Mouse (Mus musculus) neural tube, embryonic 12.5 days (tissue): ENCODE measurements around the gene Ubtd1. TPM values are rescaled to one million over a fixed set of nuclear protein-coding genes. Genes with fewer than 3 reads are reported as not detected.

Source experiments
- ATAC-seq: fragments of 200-750 bp; cut with Nextera tagmentation; 2 replicates; pipeline ENCODE4 v1.8.0; 2017; ENCODE audit warnings: low read depth, mild to moderate bottlenecking, moderate TSS enrichment, moderate library complexity; ENCODE audit not compliant: low FRiP score
- H3K27ac ChIP-seq: fragments of 300-500 bp; sonication (generic); 2 replicates; pipeline ENCODE4 v1.5.1; 2016
- H3K27me3 ChIP-seq: fragments of 300-500 bp; sonication (generic); replicated peaks from 2 replicates; pipeline ENCODE4 v1.6.1; 2016; ENCODE audit warnings: mild to moderate bottlenecking
- H3K36me3 ChIP-seq: fragments of 300-500 bp; sonication (generic); 2 replicates; pipeline ENCODE4 v1.6.1; 2016; ENCODE audit warnings: mild to moderate bottlenecking
- H3K4me1 ChIP-seq: fragments of 300-500 bp; sonication (generic); 2 replicates; pipeline ENCODE4 v1.6.1; 2016
- H3K4me2 ChIP-seq: fragments of 300-500 bp; sonication (generic); replicated peaks from 2 replicates; pipeline ENCODE4 v1.6.1; 2016; ENCODE audit warnings: mild to moderate bottlenecking
- H3K4me3 ChIP-seq: fragments of 300-500 bp; sonication (generic); 2 replicates; pipeline ENCODE4 v1.5.1; 2016
- H3K9ac ChIP-seq: fragments of 300-500 bp; sonication (generic); 2 replicates; pipeline ENCODE4 v1.6.1; 2016; ENCODE audit warnings: mild to moderate bottlenecking
- H3K9me3 ChIP-seq: fragments of 300-500 bp; sonication (generic); 2 replicates; pipeline ENCODE4 v1.6.1; 2016; ENCODE audit warnings: mild to moderate bottlenecking
- WGBS: fragments of 180-500 bp; shearing (Covaris S2); methylation state at CpG from one replicate; pipeline ENCODE4 v1.1.7; 2016; 5-methylcytosine and 5-hydroxymethylcytosine counted together
- polyA plus RNA-seq: library from polyadenylated mRNA; unstranded; fragments of >200 nt; fragmentation: Nextera tagmentation; extraction: Ambion mirVana; gene quantifications from 2 replicates; pipeline ENCODE4 v1.2.1, GENCODE M21; 2016

The Ubtd1 gene
- polyA plus RNA-seq, 1 experiment from 2014 or later, result 16.9 TPM

DNA sequence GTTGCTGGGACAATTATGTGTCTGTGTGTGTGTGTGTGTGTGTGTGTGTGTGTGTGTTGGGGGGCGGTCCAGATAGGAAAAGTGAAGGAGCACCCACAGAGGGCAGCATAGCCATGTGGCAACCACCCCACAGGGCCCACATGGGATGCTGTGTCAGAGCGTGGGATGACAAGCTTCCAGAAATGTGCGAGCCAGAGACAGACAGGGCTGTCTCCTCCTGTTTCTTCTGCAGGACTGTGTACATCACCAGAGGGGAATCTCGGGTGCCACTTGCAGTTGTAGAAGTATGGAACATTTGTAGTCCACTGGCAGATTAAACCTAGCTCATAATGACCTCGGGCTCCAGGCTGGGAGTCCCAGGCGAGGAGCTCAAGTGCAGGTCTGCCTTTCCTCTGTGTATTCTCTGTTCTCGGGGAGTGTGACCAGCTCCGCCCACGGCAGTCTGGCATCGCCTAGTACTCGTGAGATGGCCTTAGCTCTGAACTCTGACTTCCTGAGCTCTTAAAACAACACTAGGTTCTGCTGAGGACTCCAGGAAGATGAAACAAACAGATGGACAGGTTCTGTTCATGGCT lies 53.4 kb downstream of the Ubtd1 start:
- H3K27me3 ChIP-seq, result no peaks in the 10 kb centered on the region; the same call in 1 of the 2 replicates
- H3K27ac ChIP-seq, result no peak overlapping the region
- H3K4me1 ChIP-seq, result 0 out of 2 replicates have a peak, but pooled peaks cover 16% of the 10 kb centered on the region
- H3K36me3 ChIP-seq, result peaks cover 7% of the 10 kb centered on the region; the same call in 1 of the 2 replicates
- no peak overlapping the region for H3K9ac ChIP-seq
- no peak overlapping the region for H3K4me3 ChIP-seq
- no peak overlapping the region for H3K4me2 ChIP-seq
- H3K9me3 ChIP-seq, result no peaks in the 10 kb centered on the region
- no peak for ATAC-seq
- WGBS, result 54% methylated on average over 11 of the region's 11 CpGs

- Histone ChIP-seq H3K27ac (no peak within 1 kb of the TSS), H3K4me2 (no peak within 1 kb of the TSS), H3K36me3 (peaks cover 7% of the 10 kb centered on the region; the same call in 1 of the 2 replicates), H3K9ac (no peak within 1 kb of the TSS), H3K4me1 (0 out of 2 replicates have a peak, but pooled peaks cover 16% of the 10 kb centered on the region), H3K27me3 (peaks cover 5% of the 10 kb centered on the region), H3K4me3 (no peak within 1 kb of the TSS), H3K9me3 (no peaks in the 10 kb centered on the region)
- peak; percentile 79; the same call in 1 of the 2 replicates for ATAC-seq
- WGBS, result 67% methylated on average over 19 of the region's 19 CpGs
Observed at GRCm38 (mm10) chr19:42035456-42036248, 54.1 kb downstream of the Ubtd1 start, which contains the start of gene Ankrd2. Ankrd2 (plus strand) TSS chr19:42036000.

GRCm38 (mm10) chr19:42036357-42036756 lies 54.8 kb downstream of the Ubtd1 start:
- Histone ChIP-seq H3K9ac (no peak overlapping the region), H3K4me1 (0 out of 2 replicates have a peak, but pooled peaks cover 16% of the 10 kb centered on the region), H3K4me3 (no peak overlapping the region), H3K27ac (no peak overlapping the region), H3K27me3 (peaks cover 5% of the 10 kb centered on the region), H3K9me3 (no peaks in the 10 kb centered on the region), H3K36me3 (peaks cover 7% of the 10 kb centered on the region; the same call in 1 of the 2 replicates), H3K4me2 (no peak overlapping the region)
- no peak for ATAC-seq
- WGBS, result 80% methylated on average over 3 of the region's 3 CpGs

GRCm38 (mm10) chr19:42037167-42037702 lies 55.7 kb downstream of the Ubtd1 start:
- Histone ChIP-seq H3K4me3 (no peak overlapping the region), H3K27ac (no peak overlapping the region), H3K9ac (no peak overlapping the region), H3K4me2 (no peak overlapping the region), H3K4me1 (0 out of 2 replicates have a peak, but pooled peaks cover 16% of the 10 kb centered on the region), H3K9me3 (no peaks in the 10 kb centered on the region), H3K36me3 (peaks cover 7% of the 10 kb centered on the region; the same call in 1 of the 2 replicates), H3K27me3 (peaks cover 5% of the 10 kb centered on the region)
- 83% methylated on average over 11 of the region's 11 CpGs for WGBS
- ATAC-seq, result no peak

- Histone ChIP-seq H3K9me3 (no peaks in the 10 kb centered on the region), H3K27ac (no peak overlapping the region), H3K27me3 (peaks cover 5% of the 10 kb centered on the region), H3K4me1 (0 out of 2 replicates have a peak, but pooled peaks cover 16% of the 10 kb centered on the region), H3K36me3 (peaks cover 7% of the 10 kb centered on the region; the same call in 1 of the 2 replicates), H3K9ac (no peak overlapping the region), H3K4me2 (no peak overlapping the region), H3K4me3 (no peak overlapping the region)
- WGBS, result 93% methylated on average over 12 of the region's 12 CpGs
- no peak for ATAC-seq
Observed at GRCm38 (mm10) chr19:42038310-42038709, 56.7 kb downstream of the Ubtd1 start.

GRCm38 (mm10) chr19:42043988-42044387 lies 62.4 kb downstream of the Ubtd1 start:
- no peak for ATAC-seq
- H3K9ac ChIP-seq, result no peak overlapping the region
- H3K4me2 ChIP-seq, result no peak overlapping the region
- H3K36me3 ChIP-seq, result no peaks in the 10 kb centered on the region
- no peak overlapping the region for H3K4me3 ChIP-seq
- no peaks in the 10 kb centered on the region for H3K9me3 ChIP-seq
- no peak overlapping the region for H3K27ac ChIP-seq
- no peaks in the 10 kb centered on the region for H3K4me1 ChIP-seq
- peaks cover 5% of the 10 kb centered on the region for H3K27me3 ChIP-seq
- 93% methylated on average over 6 of the region's 6 CpGs for WGBS

- Histone ChIP-seq H3K9ac (no peak within 1 kb of the TSS), H3K27ac (no peak within 1 kb of the TSS)
- WGBS, result 24% methylated on average over 23 of the region's 23 CpGs
Observed at GRCm38 (mm10) chr19:42045269-42046102, 63.9 kb downstream of the Ubtd1 start, which contains the start of gene Hoga1. Hoga1 (plus strand) TSS chr19:42045610.

GRCm38 (mm10) chr19:42050251-42050650 lies 68.7 kb downstream of the Ubtd1 start:
- H3K27ac ChIP-seq, result no peak overlapping the region
- ATAC-seq, result no peak
- no peaks in the 10 kb centered on the region for H3K36me3 ChIP-seq
- no peak overlapping the region for H3K9ac ChIP-seq
- no peaks in the 10 kb centered on the region for H3K9me3 ChIP-seq
- H3K4me3 ChIP-seq, result no peak overlapping the region
- no peak overlapping the region for H3K4me2 ChIP-seq
- WGBS, result 82% methylated on average over 1 of the region's 1 CpGs
- H3K4me1 ChIP-seq, result no peaks in the 10 kb centered on the region
- H3K27me3 ChIP-seq, result no peaks in the 10 kb centered on the region

More at GRCm38 (mm10) chr19:42045269-42046102, 63.9 kb downstream of the Ubtd1 start, which contains the start of gene Hoga1:
- H3K36me3 ChIP-seq, result no peaks in the 10 kb centered on the region
- peak within 1 kb of the TSS; percentile 54 for H3K4me2 ChIP-seq
- no peaks in the 10 kb centered on the region for H3K9me3 ChIP-seq
- peak; percentile 76 for ATAC-seq
- H3K4me1 ChIP-seq, result no peaks in the 10 kb centered on the region
- H3K4me3 ChIP-seq, result peak within 1 kb of the TSS; percentile 24
- peaks cover 2% of the 10 kb centered on the region; the same call in 1 of the 2 replicates for H3K27me3 ChIP-seq

DNA sequence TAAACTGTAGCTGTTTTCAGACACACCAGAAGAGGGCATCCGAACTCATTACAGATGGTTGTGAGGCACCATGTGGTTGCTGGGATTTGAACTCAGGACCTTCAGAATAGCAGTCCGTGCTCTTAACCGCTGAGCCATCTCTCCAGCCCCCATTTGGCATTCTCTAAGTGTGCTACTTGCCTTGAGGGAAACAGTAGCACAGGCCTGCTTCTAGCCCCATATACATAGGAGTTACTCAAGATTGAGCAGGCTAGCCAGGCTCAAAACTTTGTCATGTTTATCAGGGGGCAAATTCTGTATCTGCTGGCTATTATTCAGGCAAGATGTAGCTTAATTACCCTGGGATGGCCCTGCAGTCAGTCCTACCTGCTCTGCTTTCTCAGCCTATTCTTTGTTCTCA lies 69.8 kb downstream of the Ubtd1 start:
- H3K36me3 ChIP-seq, result no peaks in the 10 kb centered on the region
- H3K27ac ChIP-seq, result no peak overlapping the region
- H3K27me3 ChIP-seq, result no peaks in the 10 kb centered on the region
- H3K9ac ChIP-seq, result no peak overlapping the region
- no peaks in the 10 kb centered on the region for H3K4me1 ChIP-seq
- WGBS, result 84% methylated on average over 3 of the region's 3 CpGs
- no peak overlapping the region for H3K4me3 ChIP-seq
- no peak overlapping the region for H3K4me2 ChIP-seq
- ATAC-seq, result no peak
- no peaks in the 10 kb centered on the region for H3K9me3 ChIP-seq

DNA sequence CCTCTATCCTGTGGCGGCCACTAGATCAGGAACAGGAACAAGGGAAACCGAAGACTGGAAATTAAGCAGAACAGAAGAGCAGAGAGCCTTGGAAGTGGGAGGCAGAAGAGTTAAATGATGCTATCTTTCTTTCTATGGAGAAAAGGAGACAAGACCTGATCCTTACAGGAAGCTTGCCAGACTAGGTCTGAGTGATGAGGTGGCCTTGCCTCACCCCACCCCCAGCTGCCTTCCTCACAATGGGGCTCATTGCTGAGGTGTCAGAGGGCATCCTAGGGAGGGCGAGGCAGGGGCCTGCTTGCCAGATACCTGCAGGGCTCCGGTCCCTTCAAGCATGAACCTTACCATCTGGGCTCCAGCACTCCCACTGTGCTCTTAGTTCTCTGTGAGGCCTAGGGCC lies 70.4 kb downstream of the Ubtd1 start, which contains the start of gene 4933411K16Rik:
Gene 4933411K16Rik, plus strand, starts transcription at position 301 of the 400 bp plus-strand sequence.
- H3K27me3 ChIP-seq, result no peaks in the 10 kb centered on the region
- no peak within 1 kb of the TSS for H3K27ac ChIP-seq
- no peaks in the 10 kb centered on the region for H3K9me3 ChIP-seq
- H3K36me3 ChIP-seq, result no peaks in the 10 kb centered on the region
- ATAC-seq, result no peak
- no peaks in the 10 kb centered on the region for H3K4me1 ChIP-seq
- H3K4me2 ChIP-seq, result no peak within 1 kb of the TSS
- WGBS, result 78% methylated on average over 4 of the region's 4 CpGs
- no peak within 1 kb of the TSS for H3K4me3 ChIP-seq
- H3K9ac ChIP-seq, result no peak within 1 kb of the TSS

GRCm38 (mm10) chr19:42054255-42054654 lies 72.7 kb downstream of the Ubtd1 start:
- H3K4me2 ChIP-seq, result no peak overlapping the region
- H3K36me3 ChIP-seq, result no peaks in the 10 kb centered on the region
- ATAC-seq, result no peak
- no peak overlapping the region for H3K4me3 ChIP-seq
- no peaks in the 10 kb centered on the region for H3K4me1 ChIP-seq
- 87% methylated on average over 6 of the region's 6 CpGs for WGBS
- no peaks in the 10 kb centered on the region for H3K27me3 ChIP-seq
- H3K9me3 ChIP-seq, result no peaks in the 10 kb centered on the region
- H3K9ac ChIP-seq, result no peak overlapping the region
- no peak overlapping the region for H3K27ac ChIP-seq
